Mouse (Mus musculus): Measurements from ENCODE around the gene Klrk1.
"Not testable (repeated sequence)": the region's sequence is repeated elsewhere in the genome, so short reads cannot be mapped to it uniquely, and the experiment has no call there.

- not testable (repeated sequence) for TF ChIP-seq CTCF, EP300 (IDR thresholded peaks at IDR 0.05; ENCODE audit: low read depth)
Observed at GRCm38 (mm10) chr6:129643237-129643636, 19.6 kb upstream of the Klrk1 start, which contains the start of gene Klrc3.

Data from liver, embryonic 14.5 days (tissue).